Mouse (Mus musculus) liver, embryonic 15.5 days (tissue): Measurements from ENCODE around the gene Gm5105. TPM values are rescaled to one million over a fixed set of nuclear protein-coding genes. Genes with fewer than 3 reads are reported as not detected.

Source experiments
- ATAC-seq: fragments of 200-750 bp; cut with Nextera tagmentation; 2 replicates; pipeline ENCODE4 v1.8.0; 2017; ENCODE audit warnings: moderate number of reproducible peaks, mild to moderate bottlenecking, moderate library complexity; ENCODE audit not compliant: insufficient read depth
- H3K27ac ChIP-seq: fragments of 300-500 bp; sonication (generic); replicated peaks from 2 replicates; pipeline ENCODE4 v1.5.1; 2015; ENCODE audit warnings: mild to moderate bottlenecking, inconsistent platforms
- H3K27me3 ChIP-seq: fragments of 300-500 bp; sonication (generic); 2 replicates; pipeline ENCODE4 v1.6.1; 2015; ENCODE audit warnings: mild to moderate bottlenecking, inconsistent platforms
- H3K36me3 ChIP-seq: fragments of 300-500 bp; sonication (generic); replicated peaks from 2 replicates; pipeline ENCODE4 v1.6.1; 2015; ENCODE audit warnings: moderate library complexity, mild to moderate bottlenecking, inconsistent platforms
- H3K4me1 ChIP-seq: fragments of 300-500 bp; sonication (generic); replicated peaks from 2 replicates; pipeline ENCODE4 v1.6.1; 2015; ENCODE audit warnings: inconsistent platforms
- H3K4me2 ChIP-seq: fragments of 300-500 bp; sonication (generic); 2 replicates; pipeline ENCODE4 v1.6.1; 2015; ENCODE audit warnings: moderate library complexity, mild to moderate bottlenecking, inconsistent platforms
- H3K4me3 ChIP-seq: fragments of 300-500 bp; sonication (generic); replicated peaks from 2 replicates; pipeline ENCODE4 v1.5.1; 2015; ENCODE audit warnings: mild to moderate bottlenecking, inconsistent platforms
- H3K9ac ChIP-seq: fragments of 300-500 bp; sonication (generic); 2 replicates; pipeline ENCODE4 v1.6.1; 2015; ENCODE audit warnings: moderate library complexity, mild to moderate bottlenecking, inconsistent platforms
- H3K9me3 ChIP-seq: fragments of 300-500 bp; sonication (generic); replicated peaks from 2 replicates; pipeline ENCODE4 v1.6.1; 2016; ENCODE audit warnings: inconsistent platforms
- WGBS: fragments of 180-500 bp; shearing (Covaris S2); methylation state at CpG from one replicate; pipeline ENCODE4 v1.1.7; 2015; ENCODE audit warnings: mixed read lengths; ENCODE audit not compliant: insufficient replicate concordance; 5-methylcytosine and 5-hydroxymethylcytosine counted together
- polyA plus RNA-seq: library from polyadenylated mRNA; unstranded; fragments of >200 nt; fragmentation: Nextera tagmentation; extraction: Ambion mirVana; gene quantifications from 2 replicates; pipeline ENCODE4 v1.2.1, GENCODE M21; 2015

The Gm5105 gene
- polyA plus RNA-seq, 1 experiment from 2014 or later, result 0.09 TPM

GRCm38 (mm10) chr3:138022003-138022402, 45.2 kb downstream of the Gm5105 start:
- Histone ChIP-seq H3K4me1 (no peaks in the 10 kb centered on the region), H3K36me3 (no peaks in the 10 kb centered on the region), H3K9ac (no peak overlapping the region), H3K4me2 (no peak overlapping the region), H3K27me3 (no peaks in the 10 kb centered on the region), H3K9me3 (no peaks in the 10 kb centered on the region), H3K27ac (no peak overlapping the region), H3K4me3 (no peak overlapping the region)
- WGBS, result 59% methylated on average over 4 of the region's 4 CpGs
- no peak for ATAC-seq

- H3K27me3 ChIP-seq, result no peaks in the 10 kb centered on the region
- H3K36me3 ChIP-seq, result no peaks in the 10 kb centered on the region
- no peaks in the 10 kb centered on the region for H3K4me1 ChIP-seq
- H3K9me3 ChIP-seq, result no peaks in the 10 kb centered on the region
- no peak overlapping the region for H3K4me3 ChIP-seq
- H3K27ac ChIP-seq, result no peak overlapping the region
- 81% methylated on average over 12 of the region's 12 CpGs for whole genome bisulfite sequencing
- ATAC-seq, result no peak
- H3K4me2 ChIP-seq, result no peak overlapping the region
- no peak overlapping the region for H3K9ac ChIP-seq
Observed at GRCm38 (mm10) chr3:138016810-138017209, 50.4 kb downstream of the Gm5105 start.

- Histone ChIP-seq H3K9me3 (no peaks in the 10 kb centered on the region), H3K27ac (no peak overlapping the region), H3K4me2 (no peak overlapping the region), H3K27me3 (no peaks in the 10 kb centered on the region), H3K36me3 (no peaks in the 10 kb centered on the region), H3K4me3 (no peak overlapping the region), H3K4me1 (no peaks in the 10 kb centered on the region), H3K9ac (no peak overlapping the region)
- ATAC-seq, result no peak
- WGBS, result 21% methylated on average over 2 of the region's 2 CpGs
Observed at GRCm38 (mm10) chr3:138014725-138015124, 52.5 kb downstream of the Gm5105 start.

GRCm38 (mm10) chr3:138012351-138012750, 54.8 kb downstream of the Gm5105 start:
- H3K9ac ChIP-seq, result no peak overlapping the region
- ATAC-seq, result no peak
- no peaks in the 10 kb centered on the region for H3K36me3 ChIP-seq
- H3K4me3 ChIP-seq, result no peak overlapping the region
- 37% methylated on average over 4 of the region's 4 CpGs for WGBS
- no peak overlapping the region for H3K27ac ChIP-seq
- no peaks in the 10 kb centered on the region for H3K9me3 ChIP-seq
- no peaks in the 10 kb centered on the region for H3K4me1 ChIP-seq
- no peaks in the 10 kb centered on the region for H3K27me3 ChIP-seq
- H3K4me2 ChIP-seq, result 0 out of 2 replicates have a peak overlapping the region, but pooled peaks have one; percentile 23

DNA sequence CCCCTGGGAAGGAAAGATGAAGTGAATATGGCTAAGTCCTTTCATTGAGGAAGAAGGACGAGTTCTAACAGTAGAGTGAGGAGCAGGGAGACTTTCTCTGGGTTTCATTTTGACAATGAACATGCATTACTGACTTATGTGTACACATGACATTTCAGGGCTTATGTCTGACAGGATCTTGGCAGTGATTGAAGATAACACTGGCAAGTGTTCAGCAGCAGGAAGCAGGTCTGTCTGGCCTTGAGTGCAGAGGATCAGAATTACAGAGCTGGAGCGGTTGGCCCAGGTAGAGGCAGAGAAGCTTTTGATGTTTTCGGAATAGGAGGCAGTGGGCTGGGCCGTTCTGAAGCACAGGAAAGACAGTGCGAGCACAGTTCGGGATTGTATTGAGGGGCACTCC, 59.0 kb downstream of the Gm5105 start:
- no peak for ATAC-seq
- WGBS, result 64% methylated on average over 6 of the region's 6 CpGs

DNA sequence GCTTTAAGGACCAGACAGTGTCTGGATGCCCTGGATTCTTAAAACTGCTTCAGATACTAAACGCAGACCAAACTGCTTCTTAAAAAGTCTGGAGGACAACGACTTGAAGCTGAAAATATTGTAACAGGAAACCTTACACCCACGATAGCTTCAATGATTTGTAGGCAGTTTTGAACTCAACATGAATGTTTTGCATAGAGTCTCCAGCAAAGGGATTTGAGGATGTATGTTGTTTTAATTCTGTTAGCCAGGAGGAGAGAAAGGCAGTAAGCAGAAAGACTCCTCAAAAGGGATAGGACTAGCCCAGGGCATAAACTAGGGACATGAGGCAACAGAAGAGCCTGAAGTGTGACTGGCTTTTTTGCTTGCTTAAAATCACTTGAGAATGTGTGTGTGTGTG, 60.3 kb downstream of the Gm5105 start:
- Histone ChIP-seq H3K4me3 (no peak overlapping the region), H3K27me3 (no peaks in the 10 kb centered on the region), H3K9ac (no peak overlapping the region), H3K9me3 (no peaks in the 10 kb centered on the region), H3K36me3 (no peaks in the 10 kb centered on the region), H3K4me2 (no peak overlapping the region), H3K4me1 (no peaks in the 10 kb centered on the region), H3K27ac (no peak overlapping the region)
- WGBS, result 52% methylated on average over 3 of the region's 3 CpGs
- ATAC-seq, result no peak

More for the DNA sequence above, 59.0 kb downstream of the Gm5105 start:
- no peaks in the 10 kb centered on the region for H3K27me3 ChIP-seq
- no peaks in the 10 kb centered on the region for H3K9me3 ChIP-seq
- H3K4me2 ChIP-seq, result no peak overlapping the region
- H3K9ac ChIP-seq, result no peak overlapping the region
- no peaks in the 10 kb centered on the region for H3K4me1 ChIP-seq
- no peak overlapping the region for H3K4me3 ChIP-seq
- H3K36me3 ChIP-seq, result no peaks in the 10 kb centered on the region
- no peak overlapping the region for H3K27ac ChIP-seq

GRCm38 (mm10) chr3:138003264-138003663, 63.9 kb downstream of the Gm5105 start:
- Histone ChIP-seq H3K4me2 (no peak overlapping the region), H3K4me3 (no peak overlapping the region), H3K9me3 (no peaks in the 10 kb centered on the region), H3K9ac (no peak overlapping the region), H3K4me1 (no peaks in the 10 kb centered on the region), H3K27ac (no peak overlapping the region), H3K27me3 (no peaks in the 10 kb centered on the region), H3K36me3 (no peaks in the 10 kb centered on the region)
- 53% methylated on average over 7 of the region's 7 CpGs for WGBS
- no peak for ATAC-seq

DNA sequence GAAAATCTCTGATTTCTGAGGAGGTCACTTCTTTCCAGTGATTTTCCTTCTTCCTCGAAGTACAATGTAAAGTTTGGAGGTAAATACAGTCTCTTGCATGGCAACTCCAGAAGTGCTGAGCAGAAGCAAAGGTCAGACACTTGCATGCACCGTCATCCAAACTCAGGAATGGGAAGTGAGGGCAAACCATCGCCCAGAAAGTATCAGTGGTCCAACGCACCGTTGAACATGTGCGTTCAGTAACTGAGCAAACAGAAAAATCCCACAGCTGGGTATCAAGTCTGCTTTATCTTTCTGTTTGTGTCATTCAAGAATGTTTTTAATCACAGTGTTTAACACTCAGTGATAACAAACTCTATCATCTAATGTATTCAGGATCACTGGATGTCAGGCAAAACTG, 64.6 kb downstream of the Gm5105 start:
- ATAC-seq, result no peak
- Histone ChIP-seq H3K9ac (no peak overlapping the region), H3K27ac (no peak overlapping the region), H3K9me3 (no peaks in the 10 kb centered on the region), H3K27me3 (no peaks in the 10 kb centered on the region), H3K4me3 (no peak overlapping the region), H3K4me1 (no peaks in the 10 kb centered on the region), H3K36me3 (no peaks in the 10 kb centered on the region), H3K4me2 (no peak overlapping the region)
- WGBS, result 36% methylated on average over 6 of the region's 6 CpGs

GRCm38 (mm10) chr3:138001865-138002264, 65.3 kb downstream of the Gm5105 start:
- H3K27ac ChIP-seq, result no peak overlapping the region
- no peak overlapping the region for H3K9ac ChIP-seq
- WGBS, result 18% methylated on average over 4 of the region's 4 CpGs
- ATAC-seq, result no peak
- H3K4me3 ChIP-seq, result no peak overlapping the region
- no peak overlapping the region for H3K4me2 ChIP-seq
- H3K36me3 ChIP-seq, result no peaks in the 10 kb centered on the region
- no peaks in the 10 kb centered on the region for H3K4me1 ChIP-seq
- no peaks in the 10 kb centered on the region for H3K9me3 ChIP-seq
- no peaks in the 10 kb centered on the region for H3K27me3 ChIP-seq

DNA sequence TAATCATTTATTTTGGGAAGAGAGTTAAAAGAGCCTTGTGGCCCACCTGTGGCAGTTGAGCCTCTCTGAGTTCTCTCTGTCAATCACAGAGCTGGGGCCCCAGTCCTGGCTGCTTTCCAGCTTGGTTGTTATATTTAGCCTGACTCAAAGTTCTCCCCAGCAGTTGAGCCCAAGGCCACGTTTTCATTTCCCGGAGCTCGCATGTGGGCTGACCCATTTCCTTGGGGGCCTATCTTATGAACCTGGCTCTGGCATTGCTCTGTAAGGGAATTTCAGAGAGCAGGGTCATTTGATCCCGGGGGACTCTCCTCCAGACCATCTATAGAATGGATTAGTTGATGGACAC, 66.5 kb downstream of the Gm5105 start:
- H3K4me2 ChIP-seq, result no peak overlapping the region
- H3K4me3 ChIP-seq, result no peak overlapping the region
- 24% methylated on average over 4 of the region's 4 CpGs for WGBS

DNA sequence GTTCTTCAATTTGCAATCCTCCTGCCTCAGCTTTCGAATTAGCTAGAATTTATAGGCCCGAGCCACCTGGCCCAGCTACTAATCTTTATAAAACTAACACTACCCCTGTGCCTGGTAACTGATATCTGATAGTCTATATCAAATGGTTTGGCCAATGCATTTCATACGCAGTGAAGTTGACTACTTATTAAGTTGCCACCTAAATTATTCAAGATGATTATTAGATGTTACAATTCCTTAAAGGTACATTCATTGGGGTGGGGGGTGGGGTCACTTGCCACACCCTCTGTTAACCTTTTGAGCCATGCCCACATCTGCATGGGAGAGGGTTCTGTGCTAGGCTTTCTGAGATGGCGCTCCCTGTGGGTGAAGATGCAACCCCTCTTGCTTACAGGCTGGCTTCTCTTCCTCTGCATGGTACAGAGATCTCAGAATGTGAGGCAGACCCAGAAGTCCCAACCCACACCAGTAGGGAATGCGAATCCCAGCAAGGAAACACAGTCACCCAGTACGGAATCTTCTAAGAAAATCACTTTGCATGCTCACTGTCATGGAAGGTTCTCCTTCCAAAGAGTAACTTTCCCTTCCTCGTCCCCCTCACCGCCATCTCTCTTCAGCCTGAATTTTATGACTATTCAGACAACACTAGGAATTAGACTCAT, 67.0 kb downstream of the Gm5105 start:
- H3K27ac ChIP-seq, result no peak overlapping the region
- H3K4me3 ChIP-seq, result no peak overlapping the region
- no peaks in the 10 kb centered on the region for H3K9me3 ChIP-seq
- no peaks in the 10 kb centered on the region for H3K27me3 ChIP-seq
- no peaks in the 10 kb centered on the region for H3K36me3 ChIP-seq
- WGBS, result 63% methylated on average over 8 of the region's 8 CpGs
- no peak overlapping the region for H3K4me2 ChIP-seq
- H3K9ac ChIP-seq, result no peak overlapping the region
- ATAC-seq, result no peak
- no peaks in the 10 kb centered on the region for H3K4me1 ChIP-seq

More for the DNA sequence above, 66.5 kb downstream of the Gm5105 start:
- H3K27me3 ChIP-seq, result no peaks in the 10 kb centered on the region
- no peaks in the 10 kb centered on the region for H3K4me1 ChIP-seq
- no peaks in the 10 kb centered on the region for H3K36me3 ChIP-seq
- peak; percentile 28; the same call in 1 of the 2 replicates for ATAC-seq
- H3K9ac ChIP-seq, result no peak overlapping the region
- no peak overlapping the region for H3K27ac ChIP-seq
- no peaks in the 10 kb centered on the region for H3K9me3 ChIP-seq

- Histone ChIP-seq H3K4me1 (no peaks in the 10 kb centered on the region), H3K27ac (no peak overlapping the region), H3K27me3 (no peaks in the 10 kb centered on the region), H3K9ac (no peak overlapping the region), H3K4me3 (no peak overlapping the region), H3K9me3 (no peaks in the 10 kb centered on the region), H3K36me3 (no peaks in the 10 kb centered on the region), H3K4me2 (no peak overlapping the region)
- 66% methylated on average over 9 of the region's 9 CpGs for WGBS
- ATAC-seq, result no peak
Observed at GRCm38 (mm10) chr3:137999224-137999790, 67.9 kb downstream of the Gm5105 start.
